Mouse (Mus musculus) cortical plate, adult 2 months (tissue): ENCODE measurements around the gene Itga6. TPM values are rescaled to one million over a fixed set of nuclear protein-coding genes. Genes with fewer than 3 reads are reported as not detected.
"Not testable (repeated sequence)": the region's sequence is repeated elsewhere in the genome, so short reads cannot be mapped to it uniquely, and the experiment has no call there.

Experiments used
- H3K27ac ChIP-seq: fragments of 200-500 bp; 2 replicates; pipeline ENCODE4 v1.5.1; 2012; ENCODE audit warnings: low read length, control low read depth, inconsistent platforms; ENCODE audit not compliant: insufficient read depth
- H3K4me1 ChIP-seq: fragments of 200-500 bp; 2 replicates; pipeline ENCODE4 v1.6.1; 2011; ENCODE audit warnings: low read length; ENCODE audit not compliant: control insufficient read depth, insufficient read depth
- H3K4me3 ChIP-seq: fragments of 200-500 bp; 2 replicates; pipeline ENCODE4 v1.5.1; 2011; ENCODE audit warnings: mild to moderate bottlenecking, low read length, control low read depth; ENCODE audit not compliant: insufficient read depth
- CTCF ChIP-seq: fragments of 200-500 bp; IDR thresholded peaks from 2 replicates; pipeline ENCODE4 v1.5.1; 2011; ENCODE audit warnings: mild to moderate bottlenecking, control low read depth, low read length; ENCODE audit not compliant: insufficient read depth; ENCODE audit errors: extremely low read depth
- POLR2A ChIP-seq: fragments of 200-500 bp; IDR thresholded peaks from 2 replicates; pipeline ENCODE4 v1.6.1; 2011; ENCODE audit warnings: mild to moderate bottlenecking, low read length, control low read depth; ENCODE audit not compliant: insufficient read depth; ENCODE audit errors: extremely low read depth
- polyA plus RNA-seq: library from polyadenylated mRNA; depleted of rRNA; stranded (reverse); fragments of >200 nt; gene quantifications from 2 replicates; pipeline ENCODE4 v1.2.3, GENCODE M21; 2012

The Itga6 gene
- polyA plus RNA-seq, 1 experiment, result 23.1 TPM

GRCm38 (mm10) chr2:71852161-71852560, 106.7 kb downstream of the Itga6 start:
- peak; percentile 35; the same call in 1 of the 2 replicates for TF ChIP-seq CTCF
- not testable (repeated sequence) for H3K27ac ChIP-seq, H3K4me1 ChIP-seq, H3K4me3 ChIP-seq

GRCm38 (mm10) chr2:71855076-71855475, 109.7 kb downstream of the Itga6 start:
- TF ChIP-seq POLR2A (no peak), CTCF (no peak)
- H3K4me1 ChIP-seq, result no peaks in the 10 kb centered on the region
- H3K4me3 ChIP-seq, result no peak overlapping the region
- H3K27ac ChIP-seq, result no peak overlapping the region

GRCm38 (mm10) chr2:71863531-71864173, 118.2 kb downstream of the Itga6 start:
- peak overlapping the region; percentile 79; the same call in 1 of the 2 replicates for H3K27ac ChIP-seq

GRCm38 (mm10) chr2:71865022-71865421, 119.6 kb downstream of the Itga6 start:
- no peak overlapping the region for H3K4me3 ChIP-seq
- H3K4me1 ChIP-seq, result peaks cover 3% of the 10 kb centered on the region
- H3K27ac ChIP-seq, result peak overlapping the region; percentile 83
- TF ChIP-seq POLR2A (no peak), CTCF (no peak)

More at GRCm38 (mm10) chr2:71863531-71864173, 118.2 kb downstream of the Itga6 start:
- no peak overlapping the region for H3K4me3 ChIP-seq
- H3K4me1 ChIP-seq, result peaks cover 3% of the 10 kb centered on the region
- TF ChIP-seq POLR2A (no peak), CTCF (no peak)

DNA sequence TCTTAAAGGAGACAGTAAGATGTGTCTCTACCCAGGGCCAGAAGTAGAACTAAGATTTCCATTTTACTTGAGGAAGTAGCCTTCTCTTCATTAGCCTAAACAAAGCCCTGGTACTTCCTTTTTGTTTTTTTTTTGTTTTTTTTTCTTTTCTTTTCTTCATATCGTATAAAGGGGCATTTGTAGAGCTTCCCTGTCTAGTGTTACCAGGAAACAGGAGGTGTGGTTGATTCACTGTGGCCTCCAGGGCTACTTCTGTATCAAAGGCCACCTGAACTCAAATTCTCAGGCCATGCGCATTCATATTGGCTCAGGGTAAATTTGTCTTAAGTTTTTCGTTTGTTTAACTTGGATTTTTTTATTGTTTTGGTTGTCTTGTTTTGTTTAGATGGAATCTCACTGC, 120.5 kb downstream of the Itga6 start:
- Histone ChIP-seq H3K4me3 (no peak overlapping the region), H3K27ac (peak overlapping the region; percentile 68), H3K4me1 (peaks cover 3% of the 10 kb centered on the region)
- TF ChIP-seq CTCF, result no peak
- TF ChIP-seq POLR2A, result no peak

- Histone ChIP-seq H3K27ac (peak overlapping the region; percentile 75), H3K4me3 (no peak overlapping the region), H3K4me1 (peaks cover 3% of the 10 kb centered on the region)
- TF ChIP-seq POLR2A, result no peak
- TF ChIP-seq CTCF, result no peak
These were observed 121.1 kb downstream of the Itga6 start for GRCm38 (mm10) chr2:71866565-71866964.

DNA sequence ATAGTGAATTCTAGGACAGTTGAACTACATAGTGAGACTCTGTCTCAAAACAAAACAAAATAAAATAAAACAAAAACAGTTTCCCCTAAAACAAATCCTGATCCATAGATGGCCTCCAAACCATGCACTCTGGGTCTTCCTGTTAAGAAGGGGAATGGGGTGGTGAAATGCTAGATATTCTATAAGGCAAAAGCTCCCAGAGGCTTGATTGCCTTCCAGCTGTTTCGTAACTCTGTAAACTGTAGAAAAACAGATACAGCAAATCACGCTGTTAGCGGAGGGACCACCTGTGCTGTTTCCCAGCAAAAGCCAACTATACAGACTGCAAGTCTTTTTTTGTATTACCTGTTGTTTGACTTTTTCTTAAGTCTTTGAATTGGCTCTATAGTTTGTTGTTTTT, 121.6 kb downstream of the Itga6 start:
- H3K27ac ChIP-seq, result no peak overlapping the region
- no peak overlapping the region for H3K4me3 ChIP-seq
- H3K4me1 ChIP-seq, result peaks cover 3% of the 10 kb centered on the region
- TF ChIP-seq POLR2A (no peak), CTCF (no peak)

GRCm38 (mm10) chr2:71867480-71867879, 122.1 kb downstream of the Itga6 start:
- Histone ChIP-seq H3K27ac (peak overlapping the region; percentile 76), H3K4me3 (no peak overlapping the region), H3K4me1 (peaks cover 3% of the 10 kb centered on the region)
- TF ChIP-seq POLR2A (no peak), CTCF (no peak)

DNA sequence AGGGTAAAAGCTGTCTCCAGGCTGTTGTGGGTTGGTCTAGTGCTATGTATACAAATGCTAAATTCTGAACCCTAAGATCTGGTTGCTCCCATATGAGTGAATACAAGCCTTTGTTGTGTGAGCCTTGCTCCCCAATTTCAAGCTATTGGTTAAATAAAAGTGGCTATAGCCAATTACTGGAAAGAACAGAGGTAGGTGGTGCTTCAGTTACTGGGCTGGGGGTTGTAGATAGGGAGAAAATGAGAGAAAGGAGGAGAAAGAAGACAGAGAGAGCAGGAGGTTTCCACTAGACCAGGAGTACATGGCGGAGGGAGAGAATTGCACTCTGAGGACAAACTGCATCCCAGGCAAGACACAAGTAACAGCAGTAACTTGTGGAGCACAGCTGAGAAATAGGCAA, 122.8 kb downstream of the Itga6 start:
- TF ChIP-seq POLR2A (no peak), CTCF (no peak)
- no peak overlapping the region for H3K4me3 ChIP-seq
- peaks cover 3% of the 10 kb centered on the region for H3K4me1 ChIP-seq
- H3K27ac ChIP-seq, result peak overlapping the region; percentile 42; the same call in 1 of the 2 replicates

GRCm38 (mm10) chr2:71872141-71872540, 126.7 kb downstream of the Itga6 start:
- TF ChIP-seq POLR2A (no peak), CTCF (no peak)
- Histone ChIP-seq H3K4me3 (no peak overlapping the region; the same call in 1 of the 2 replicates), H3K4me1 (peaks cover 5% of the 10 kb centered on the region), H3K27ac (no peak overlapping the region)
